Mouse (Mus musculus): ENCODE measurements at regions not wholly inside any gene's neighbourhood (a gene's known extent, or its start where the extent isn't known, plus 50 kb on each side); places are given as distances from the start of the nearest gene placed in this dataset.

DNA sequence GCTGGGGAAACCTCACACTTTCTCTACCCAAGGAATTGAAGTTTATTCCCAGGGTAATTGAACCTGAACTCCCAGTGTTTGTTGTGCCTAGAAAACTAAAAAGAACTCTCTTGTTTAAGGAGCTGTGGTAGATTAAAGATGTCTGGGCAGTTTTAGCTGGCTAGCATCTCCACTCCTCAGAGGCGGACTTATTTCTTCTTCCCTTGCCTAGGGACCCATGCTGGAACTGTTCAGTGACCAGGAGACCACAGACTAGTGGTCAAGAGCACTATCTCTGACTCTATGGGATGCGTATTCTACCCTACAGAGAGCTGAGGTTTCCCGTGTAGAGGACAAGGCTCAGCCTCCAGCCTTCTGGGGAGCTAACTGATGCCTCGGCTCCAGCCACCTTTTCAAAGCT, 274.3 kb downstream of the Zfp704 start:
- no peak overlapping the region for H3K27ac ChIP-seq (ENCODE audit: insufficient read depth, low read length)
- H3K4me1 ChIP-seq (ENCODE audit: control insufficient read depth, insufficient read depth, low read length), result no peaks in the 10 kb centered on the region
- TF ChIP-seq POLR2A (IDR thresholded peaks at IDR 0.05; ENCODE audit: low read depth, low read length) (no peak), CTCF (IDR thresholded peaks at IDR 0.05; ENCODE audit: borderline replicate concordance, insufficient read depth, low read length) (no peak)
- no peak overlapping the region for H3K4me3 ChIP-seq (ENCODE audit: insufficient read depth, low read length)
